Mouse (Mus musculus): ENCODE results near the gene Sppl3. TPM values are rescaled to one million over a fixed set of nuclear protein-coding genes. Genes with fewer than 3 reads are reported as not detected.

Gene Sppl3
- total and polyA plus RNA-seq, 2 experiments, result 8.7 to 24.0 TPM

DNA sequence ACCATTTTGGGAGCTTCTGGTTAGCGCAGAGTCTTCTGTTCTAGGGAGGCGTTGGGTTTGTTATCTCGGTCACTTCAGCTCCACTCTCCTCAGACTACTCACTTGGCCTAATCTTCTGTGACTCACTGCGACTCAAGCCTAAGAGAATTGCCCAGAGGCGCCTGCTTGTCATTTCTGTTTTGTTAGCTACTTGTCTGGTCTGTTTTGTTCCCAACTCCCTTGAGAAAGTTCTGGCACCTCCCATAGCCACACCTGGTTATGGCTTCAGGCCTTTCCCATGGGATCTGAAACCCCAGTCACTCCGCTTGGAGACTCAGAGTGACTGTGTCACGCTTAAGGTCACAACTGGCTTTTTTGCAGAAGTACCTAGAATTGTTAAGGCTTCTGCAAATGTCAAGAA, 2.6 kb upstream of the Sppl3 start:
- Histone ChIP-seq H3K36me3 (ENCODE audit: control insufficient read depth, insufficient read depth, low read length) (no peaks in the 10 kb centered on the region), H3K27me3 (ENCODE audit: control insufficient read depth, insufficient read depth, low read length) (no peaks in the 10 kb centered on the region), H3K4me3 (ENCODE audit: insufficient read depth, low read depth, low read length) (no peak overlapping the region), H3K4me1 (ENCODE audit: control insufficient read depth, insufficient read depth, low read length) (peaks cover 6% of the 10 kb centered on the region), H3K79me2 (ENCODE audit: control insufficient read depth, insufficient read depth, low read length) (peaks cover 21% of the 10 kb centered on the region; the same call in 1 of the 2 replicates), H3K27ac (replicated peaks; ENCODE audit: insufficient read depth, low read depth, low read length) (no peak overlapping the region), H3K9ac (ENCODE audit: low read depth, low read length) (no peak overlapping the region)
- no peak for DNase-seq (ENCODE audit: extremely low read depth, low read depth, low spot score)
- WGBS, result 95% methylated on average over 7 of the region's 7 CpGs
- TF ChIP-seq POLR2A (IDR thresholded peaks at IDR 0.05; ENCODE audit: extremely low read depth, insufficient read depth, low read length) (no peak), CTCF (IDR thresholded peaks at IDR 0.05; ENCODE audit: low read depth, low read length) (no peak)

DNA sequence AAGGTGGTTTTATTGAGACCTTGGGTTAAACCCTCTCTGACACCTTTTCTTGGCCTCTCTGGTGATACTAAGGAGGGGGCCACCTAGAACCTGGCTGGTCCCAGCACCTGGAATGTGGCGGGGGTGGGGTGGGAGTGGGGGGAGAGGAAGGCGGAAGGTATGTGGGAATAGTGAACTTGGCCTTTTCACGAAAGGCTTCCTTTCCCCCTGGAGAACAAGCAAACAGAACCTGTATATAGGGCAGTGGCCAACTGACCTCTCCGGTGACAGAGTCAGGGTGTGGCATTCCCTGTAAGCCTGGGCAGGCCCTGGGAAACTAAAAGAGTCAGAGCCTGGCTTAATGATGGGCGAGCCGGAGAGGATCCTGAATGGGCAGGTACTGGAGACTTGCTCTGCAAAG, 1.8 kb upstream of the Sppl3 start:
- Histone ChIP-seq H3K4me1 (ENCODE audit: control insufficient read depth, insufficient read depth, low read length) (peaks cover 11% of the 10 kb centered on the region), H3K27me3 (ENCODE audit: control insufficient read depth, insufficient read depth, low read length) (no peaks in the 10 kb centered on the region), H3K36me3 (ENCODE audit: control insufficient read depth, insufficient read depth, low read length) (no peaks in the 10 kb centered on the region), H3K9ac (ENCODE audit: low read depth, low read length) (no peak overlapping the region), H3K79me2 (ENCODE audit: control insufficient read depth, insufficient read depth, low read length) (peaks cover 24% of the 10 kb centered on the region; the same call in 1 of the 2 replicates), H3K4me3 (ENCODE audit: insufficient read depth, low read depth, low read length) (no peak overlapping the region), H3K27ac (replicated peaks; ENCODE audit: insufficient read depth, low read depth, low read length) (no peak overlapping the region)
- no peak for TF ChIP-seq POLR2A (IDR thresholded peaks at IDR 0.05; ENCODE audit: extremely low read depth, insufficient read depth, low read length)
- no peak for TF ChIP-seq CTCF (IDR thresholded peaks at IDR 0.05; ENCODE audit: low read depth, low read length)
- 79% methylated on average over 6 of the region's 6 CpGs for WGBS
- no peak for DNase-seq (ENCODE audit: extremely low read depth, low read depth, low spot score)

DNA sequence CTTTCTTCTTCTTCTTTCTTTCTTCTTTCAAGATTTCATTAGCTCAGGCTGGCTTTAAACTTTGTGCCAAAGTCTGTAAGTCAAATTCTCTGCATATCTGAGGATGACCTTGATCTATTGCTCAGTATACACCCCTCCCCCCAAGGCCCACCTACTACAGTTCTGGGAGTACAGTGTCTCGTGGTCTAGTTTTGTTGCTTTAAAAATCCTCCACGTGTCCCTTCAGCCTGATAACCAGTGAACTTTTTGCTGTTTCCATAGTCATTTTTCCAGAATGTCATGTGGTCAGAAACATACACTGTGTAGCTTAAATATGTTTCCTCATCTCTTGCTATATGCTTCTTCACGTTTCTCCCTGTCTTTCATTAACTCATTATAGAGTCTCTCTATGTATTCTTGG, 976 bp upstream of the Sppl3 start:
- Histone ChIP-seq H3K27ac (replicated peaks; ENCODE audit: insufficient read depth, low read depth, low read length) (no peak overlapping the region), H3K79me2 (ENCODE audit: control insufficient read depth, insufficient read depth, low read length) (peaks cover 24% of the 10 kb centered on the region; the same call in 1 of the 2 replicates), H3K4me1 (ENCODE audit: control insufficient read depth, insufficient read depth, low read length) (peaks cover 16% of the 10 kb centered on the region), H3K4me3 (ENCODE audit: insufficient read depth, low read depth, low read length) (no peak overlapping the region), H3K36me3 (ENCODE audit: control insufficient read depth, insufficient read depth, low read length) (no peaks in the 10 kb centered on the region), H3K9ac (ENCODE audit: low read depth, low read length) (no peak overlapping the region), H3K27me3 (ENCODE audit: control insufficient read depth, insufficient read depth, low read length) (no peaks in the 10 kb centered on the region)
- no peak for DNase-seq (ENCODE audit: extremely low read depth, low read depth, low spot score)
- TF ChIP-seq POLR2A (IDR thresholded peaks at IDR 0.05; ENCODE audit: extremely low read depth, insufficient read depth, low read length) (no peak), CTCF (IDR thresholded peaks at IDR 0.05; ENCODE audit: low read depth, low read length) (no peak)
- WGBS, result 42% methylated on average over 3 of the region's 3 CpGs

DNA sequence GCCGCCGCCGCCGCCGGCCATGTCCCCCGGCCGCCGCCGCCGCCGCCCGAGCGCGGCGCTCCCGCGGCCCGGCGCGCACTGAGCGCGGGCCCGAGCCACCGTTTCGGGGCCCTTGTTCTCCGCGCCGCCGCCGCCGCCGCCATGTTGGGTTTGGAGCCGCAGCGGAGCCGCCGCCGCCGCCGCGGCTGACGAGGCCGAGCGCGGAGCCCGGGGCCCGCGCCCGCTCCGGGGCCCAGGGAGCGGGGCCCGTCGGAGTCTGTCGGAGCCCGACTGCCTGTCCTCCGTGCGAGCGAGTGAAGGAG, 231 bp downstream of the Sppl3 start:
- peaks cover 23% of the 10 kb centered on the region for H3K4me1 ChIP-seq (ENCODE audit: control insufficient read depth, insufficient read depth, low read length)
- WGBS, result 2% methylated on average over 37 of the region's 57 CpGs
- H3K4me3 ChIP-seq (ENCODE audit: insufficient read depth, low read depth, low read length), result peak overlapping the region; percentile 80
- no peaks in the 10 kb centered on the region for H3K27me3 ChIP-seq (ENCODE audit: control insufficient read depth, insufficient read depth, low read length)
- H3K36me3 ChIP-seq (ENCODE audit: control insufficient read depth, insufficient read depth, low read length), result no peaks in the 10 kb centered on the region
- peaks cover 30% of the 10 kb centered on the region; the same call in 1 of the 2 replicates for H3K79me2 ChIP-seq (ENCODE audit: control insufficient read depth, insufficient read depth, low read length)
- TF ChIP-seq POLR2A (IDR thresholded peaks at IDR 0.05; ENCODE audit: extremely low read depth, insufficient read depth, low read length), result no peak
- TF ChIP-seq CTCF (IDR thresholded peaks at IDR 0.05; ENCODE audit: low read depth, low read length), result no peak
- H3K9ac ChIP-seq (ENCODE audit: low read depth, low read length), result peak overlapping the region; percentile 88
- H3K27ac ChIP-seq (replicated peaks; ENCODE audit: insufficient read depth, low read depth, low read length), result peak overlapping the region; percentile 80
- no peak for DNase-seq (ENCODE audit: extremely low read depth, low read depth, low spot score)

DNA sequence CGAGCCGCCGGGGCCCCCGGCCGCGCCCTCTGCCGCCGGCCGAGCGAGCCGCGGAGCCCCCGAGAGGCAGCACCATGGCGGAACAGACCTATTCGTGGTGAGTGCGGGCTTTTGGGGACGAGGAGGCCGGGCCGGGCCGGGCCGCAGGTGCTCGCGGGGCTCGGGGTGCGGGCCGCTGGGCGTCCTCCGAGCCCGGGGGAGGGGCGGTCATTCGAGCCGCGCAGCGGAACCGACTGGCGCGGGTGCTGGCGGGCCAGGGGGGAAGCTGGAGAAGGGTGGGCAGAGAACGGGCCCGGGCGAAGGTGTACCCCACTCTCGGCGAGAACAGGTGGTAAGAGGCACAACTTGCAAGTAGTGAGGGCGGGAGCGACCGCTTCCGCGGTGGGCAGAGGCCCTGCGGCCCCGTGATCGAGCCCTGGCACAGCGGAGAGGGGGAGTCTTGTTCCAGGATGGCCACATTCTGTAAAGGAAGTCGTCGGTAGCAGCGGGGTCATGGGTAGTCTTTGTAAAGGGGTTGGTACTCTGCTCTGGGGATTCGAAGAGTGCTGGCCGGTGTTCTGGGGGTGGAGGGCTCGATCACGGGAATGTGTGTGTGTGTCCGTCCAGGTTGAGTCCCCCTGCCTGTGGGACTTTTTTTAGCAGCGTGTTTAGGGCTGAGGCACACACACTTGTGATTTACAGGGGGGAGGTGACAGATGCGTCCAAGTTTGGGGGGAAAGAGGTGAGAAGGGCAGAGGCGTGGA, 753 bp downstream of the Sppl3 start:
- Histone ChIP-seq H3K27me3 (ENCODE audit: control insufficient read depth, insufficient read depth, low read length) (no peaks in the 10 kb centered on the region), H3K79me2 (ENCODE audit: control insufficient read depth, insufficient read depth, low read length) (peaks cover 32% of the 10 kb centered on the region; the same call in 1 of the 2 replicates), H3K4me1 (ENCODE audit: control insufficient read depth, insufficient read depth, low read length) (peaks cover 23% of the 10 kb centered on the region), H3K4me3 (ENCODE audit: insufficient read depth, low read depth, low read length) (peak overlapping the region; percentile 80), H3K27ac (replicated peaks; ENCODE audit: insufficient read depth, low read depth, low read length) (peak overlapping the region; percentile 80), H3K36me3 (ENCODE audit: control insufficient read depth, insufficient read depth, low read length) (no peaks in the 10 kb centered on the region), H3K9ac (ENCODE audit: low read depth, low read length) (peak overlapping the region; percentile 88)
- TF ChIP-seq CTCF (IDR thresholded peaks at IDR 0.05; ENCODE audit: low read depth, low read length) (peak; percentile 12; the same call in 1 of the 2 replicates), POLR2A (IDR thresholded peaks at IDR 0.05; ENCODE audit: extremely low read depth, insufficient read depth, low read length) (no peak)
- under 1% methylated on average over 60 of the region's 63 CpGs for WGBS
- peak; percentile 32 for DNase-seq (ENCODE audit: extremely low read depth, low read depth, low spot score)

DNA sequence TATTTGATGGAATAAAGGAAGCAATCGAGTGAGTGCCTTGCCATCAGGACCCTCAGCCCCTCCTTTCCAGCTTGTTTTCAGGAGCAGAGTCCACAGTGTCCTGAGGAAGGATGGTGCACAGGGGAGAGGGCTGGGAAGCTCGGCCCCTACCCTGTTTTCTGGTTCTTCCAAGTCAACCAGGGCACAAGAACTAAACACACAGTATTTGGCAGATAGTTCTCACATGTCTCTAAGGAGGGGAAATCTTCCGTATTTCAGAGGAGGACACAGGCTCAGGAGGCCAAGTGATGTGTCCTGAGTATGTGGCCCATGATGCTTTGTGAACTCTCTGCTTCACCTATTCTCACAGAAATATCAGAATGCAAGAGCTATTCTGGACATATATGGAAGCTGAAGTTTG, 2.5 kb downstream of the Sppl3 start:
- Histone ChIP-seq H3K27ac (replicated peaks; ENCODE audit: insufficient read depth, low read depth, low read length) (no peak overlapping the region), H3K4me1 (ENCODE audit: control insufficient read depth, insufficient read depth, low read length) (peaks cover 23% of the 10 kb centered on the region), H3K27me3 (ENCODE audit: control insufficient read depth, insufficient read depth, low read length) (no peaks in the 10 kb centered on the region), H3K9ac (ENCODE audit: low read depth, low read length) (no peak overlapping the region), H3K36me3 (ENCODE audit: control insufficient read depth, insufficient read depth, low read length) (no peaks in the 10 kb centered on the region), H3K79me2 (ENCODE audit: control insufficient read depth, insufficient read depth, low read length) (peaks cover 33% of the 10 kb centered on the region; the same call in 1 of the 2 replicates), H3K4me3 (ENCODE audit: insufficient read depth, low read depth, low read length) (no peak overlapping the region)
- WGBS, result 55% methylated on average over 3 of the region's 3 CpGs
- TF ChIP-seq POLR2A (IDR thresholded peaks at IDR 0.05; ENCODE audit: extremely low read depth, insufficient read depth, low read length), result no peak
- no peak for TF ChIP-seq CTCF (IDR thresholded peaks at IDR 0.05; ENCODE audit: low read depth, low read length)
- DNase-seq (ENCODE audit: extremely low read depth, low read depth, low spot score), result no peak
